Mouse (Mus musculus): ENCODE measurements around the gene Filip1. TPM values are rescaled to one million over a fixed set of nuclear protein-coding genes. Genes with fewer than 3 reads are reported as not detected.

The Filip1 gene
- total RNA-seq, 2 experiments from 2014 or later = 54.2 to 55.2 TPM

DNA sequence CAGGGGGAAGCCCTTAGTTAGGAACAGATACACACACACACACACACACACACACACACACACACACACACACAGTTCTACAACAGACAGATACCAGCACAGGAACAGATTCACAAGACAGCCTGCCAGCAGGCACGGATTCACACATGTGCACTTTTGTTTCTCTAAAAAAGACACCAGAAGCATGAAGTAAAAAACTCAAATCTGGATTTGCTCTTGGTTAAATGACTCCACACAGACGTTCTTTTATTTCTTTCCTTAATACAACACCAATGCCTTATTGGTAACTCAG lies 226.9 kb downstream of the Filip1 start:
- DNase-seq (ENCODE audit: low spot score in 2 of 2) = no peak

DNA sequence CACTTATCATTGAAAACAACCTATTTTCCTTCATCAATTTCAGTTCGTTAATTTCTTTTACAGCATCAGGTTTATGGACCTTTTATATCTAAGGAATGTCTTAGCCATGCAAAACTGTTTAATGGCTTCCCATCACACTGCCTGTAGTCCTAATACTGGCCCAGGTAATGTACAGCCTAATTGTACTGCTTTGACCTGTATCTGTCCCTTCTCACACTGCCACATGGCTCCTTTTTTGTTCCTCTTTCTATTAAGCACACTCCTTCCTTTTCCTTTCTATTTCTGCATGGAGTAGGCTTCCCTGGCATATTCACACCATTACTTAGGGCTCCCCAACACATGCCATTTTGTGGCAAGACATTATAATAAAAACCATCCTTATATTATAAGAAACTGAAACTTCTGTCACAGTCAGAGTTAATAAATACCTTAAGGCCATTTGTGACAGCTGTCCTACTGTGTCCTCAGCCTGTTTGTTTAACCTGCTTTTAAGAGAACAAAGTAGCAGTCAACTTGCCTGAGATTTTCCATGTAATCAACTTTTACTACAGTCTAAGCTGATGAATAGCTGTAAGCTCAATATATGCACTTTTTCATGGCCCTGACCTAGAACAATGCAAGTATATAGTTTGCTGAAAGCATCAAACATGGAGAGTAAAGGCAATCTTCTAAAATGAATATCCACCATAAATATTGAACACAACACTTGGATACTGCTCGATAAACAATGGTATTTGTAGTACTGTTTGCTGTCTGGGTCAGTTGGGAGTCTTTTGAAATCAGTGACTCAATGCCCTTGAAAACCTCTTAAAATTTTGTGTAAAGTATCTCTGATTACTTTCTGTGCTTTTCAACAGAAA lies 227.5 kb downstream of the Filip1 start:
- no peak for DNase-seq (ENCODE audit: low spot score in 2 of 2)

GRCm38 (mm10) chr9:79784439-79784838 lies 228.2 kb downstream of the Filip1 start:
- no peak for DNase-seq (ENCODE audit: low spot score in 2 of 2)

GRCm38 (mm10) chr9:79779354-79779753 lies 233.3 kb downstream of the Filip1 start:
- no peak for DNase-seq (ENCODE audit: low spot score in 2 of 2)

DNA sequence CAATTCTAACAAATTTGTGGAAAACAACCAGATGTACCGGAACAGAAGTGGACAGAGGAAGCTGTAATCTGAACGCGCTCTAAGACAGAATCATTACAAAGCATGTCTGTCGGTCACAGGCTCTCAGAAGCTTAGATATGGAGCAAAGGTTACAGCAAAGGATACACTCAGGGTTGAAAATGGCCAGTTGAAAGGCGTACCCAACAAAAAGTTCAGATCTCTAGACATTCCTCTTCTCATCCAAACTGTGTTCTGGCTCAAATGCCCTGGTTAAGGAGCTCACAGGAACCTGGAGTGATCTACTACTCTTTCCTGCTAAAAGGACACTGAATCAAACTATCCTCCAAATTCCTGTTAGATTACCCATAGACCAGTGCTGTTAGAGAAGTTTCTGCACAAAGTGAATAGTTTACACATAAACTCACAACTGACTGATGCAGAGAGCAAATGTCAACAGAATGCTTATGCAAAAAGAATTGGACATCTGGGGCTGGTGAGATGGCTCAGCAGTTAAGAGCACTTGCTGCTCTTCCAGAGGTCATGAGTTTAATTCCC lies 245.6 kb downstream of the Filip1 start:
- DNase-seq (ENCODE audit: low spot score in 2 of 2) = no peak

- DNase-seq (ENCODE audit: low spot score in 2 of 2) = no peak
Observed at GRCm38 (mm10) chr9:79765329-79765728, 247.3 kb downstream of the Filip1 start.

Other genes with a start within 250 kb of the Filip1 start
- 10 to 100 TPM; 90.8 to 92.4 TPM for gene Tmem30a, start 219.3 kb downstream of the Filip1 start, total RNA-seq (2021)
- 100 to 1,000 TPM; 144 to 156 TPM for gene Senp6, start 54.1 kb upstream of the Filip1 start, total RNA-seq (2021)
- 10 to 100 TPM; 32.2 to 56.4 TPM for gene Myo6, start 152.2 kb upstream of the Filip1 start, total RNA-seq (2021)

Data from adrenal gland, postnatal 4 days (tissue).